Mouse (Mus musculus) stomach, embryonic 14.5 days (tissue): ENCODE results near the gene 4931406P16Rik. TPM values are rescaled to one million over a fixed set of nuclear protein-coding genes. Genes with fewer than 3 reads are reported as not detected.

Source experiments
- ATAC-seq: fragments of 200-750 bp; cut with Nextera tagmentation; 2 replicates; pipeline ENCODE4 v1.8.0; 2017; ENCODE audit warnings: low read depth, moderate TSS enrichment; ENCODE audit not compliant: insufficient number of reproducible peaks, insufficient read depth, low FRiP score
- H3K27ac ChIP-seq: fragments of 300-500 bp; sonication (generic); 2 replicates; pipeline ENCODE4 v1.5.1; 2014; ENCODE audit warnings: mild to moderate bottlenecking, low read length, moderate library complexity, mixed read lengths
- H3K27me3 ChIP-seq: fragments of 300-500 bp; sonication (generic); 2 replicates; pipeline ENCODE4 v1.6.1; 2014; ENCODE audit warnings: low read length, control low read depth, mixed read lengths; ENCODE audit not compliant: control insufficient read depth, insufficient read depth
- H3K36me3 ChIP-seq: fragments of 300-500 bp; sonication (generic); 2 replicates; pipeline ENCODE4 v1.6.1; 2014; ENCODE audit warnings: mild to moderate bottlenecking, control low read depth, low read length, moderate library complexity, mixed read lengths; ENCODE audit not compliant: control insufficient read depth, insufficient read depth
- H3K4me1 ChIP-seq: fragments of 300-500 bp; sonication (generic); 2 replicates; pipeline ENCODE4 v1.6.1; 2014; ENCODE audit warnings: low read length, control low read depth, mixed read lengths; ENCODE audit not compliant: control insufficient read depth, insufficient read depth
- H3K4me2 ChIP-seq: fragments of 300-500 bp; sonication (generic); replicated peaks from 2 replicates; pipeline ENCODE4 v1.6.1; 2014; ENCODE audit warnings: low read depth, low read length, control low read depth
- H3K4me3 ChIP-seq: fragments of 300-500 bp; sonication (generic); 2 replicates; pipeline ENCODE4 v1.5.1; 2014; ENCODE audit warnings: low read depth, low read length, control low read depth
- H3K9ac ChIP-seq: fragments of 300-500 bp; sonication (generic); replicated peaks from 2 replicates; pipeline ENCODE4 v1.6.1; 2014; ENCODE audit warnings: low read depth, mild to moderate bottlenecking, control low read depth, low read length, moderate library complexity, mixed read lengths
- H3K9me3 ChIP-seq: fragments of 300-500 bp; sonication (generic); 2 replicates; pipeline ENCODE4 v1.6.1; 2016; ENCODE audit warnings: low read depth, low read length, control low read depth; ENCODE audit not compliant: control insufficient read depth
- WGBS: fragments of 180-500 bp; shearing (Covaris S2); extraction: QIAGEN DNeasy Blood & Tissue Kit; methylation state at CpG from one replicate; pipeline ENCODE4 v1.1.7; 2014; 5-methylcytosine and 5-hydroxymethylcytosine counted together
- polyA plus RNA-seq: library from polyadenylated mRNA; unstranded; fragments of >200 nt; fragmentation: Nextera tagmentation; extraction: Ambion mirVana; gene quantifications from 2 replicates; pipeline ENCODE4 v1.2.1, GENCODE M21; 2014

Gene 4931406P16Rik
- polyA plus RNA-seq, 1 experiment from 2014 or later: 41.0 TPM

DNA sequence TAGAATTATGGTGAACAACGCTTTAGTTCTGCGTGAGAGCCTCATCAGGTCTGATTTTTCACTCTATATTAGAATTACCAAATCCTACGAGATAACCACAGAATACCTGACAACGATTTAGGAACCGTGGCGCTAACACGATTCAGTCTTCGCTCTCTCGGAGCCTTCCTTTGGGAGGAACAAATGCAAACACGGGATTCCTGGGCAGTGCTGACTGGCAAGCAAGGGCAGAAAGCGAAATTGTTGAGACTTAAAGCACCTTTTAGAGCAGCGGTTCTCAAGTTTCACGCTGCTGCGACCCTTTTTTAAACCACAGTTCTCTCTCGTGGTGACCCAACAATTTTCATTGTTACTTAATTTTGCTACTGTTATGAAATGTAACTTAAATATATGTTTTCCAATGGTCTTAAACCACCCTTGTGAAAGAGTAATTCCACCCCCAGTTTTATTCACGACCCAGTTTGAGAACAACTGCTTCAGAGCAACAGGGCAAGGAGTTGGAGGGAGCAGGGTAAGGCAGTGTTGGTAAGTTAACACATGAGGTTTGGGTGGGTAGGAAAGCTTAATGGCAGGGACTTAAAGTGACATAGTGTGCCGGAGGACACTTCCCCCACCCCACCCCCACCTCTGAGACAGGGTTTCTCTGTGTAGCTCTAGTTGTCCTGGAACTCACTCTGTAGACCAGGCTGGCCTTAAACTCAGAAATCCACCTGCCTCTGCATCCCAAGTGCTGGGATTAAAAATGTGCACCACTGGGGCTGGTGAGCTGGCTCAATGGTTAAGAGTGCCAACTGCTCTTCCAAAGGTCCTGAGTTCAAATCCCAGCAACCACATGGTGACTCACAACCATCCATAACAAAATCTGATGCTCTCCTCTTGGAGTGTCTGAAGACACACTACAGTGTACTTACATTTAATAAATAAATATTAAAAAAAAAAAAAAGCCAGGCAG is 78.5 kb downstream of the 4931406P16Rik start:
- Histone ChIP-seq H3K9me3 (no peaks in the 10 kb centered on the region), H3K27ac (peak overlapping the region; percentile 71), H3K9ac (peak overlapping the region; percentile 36), H3K4me1 (0 out of 2 replicates have a peak, but pooled peaks cover 5% of the 10 kb centered on the region), H3K4me3 (peak overlapping the region; percentile 35), H3K27me3 (no peaks in the 10 kb centered on the region), H3K4me2 (peak overlapping the region; percentile 45), H3K36me3 (peaks cover 32% of the 10 kb centered on the region)
- ATAC-seq: no peak
- WGBS: 2% methylated on average over 17 of the region's 17 CpGs

DNA sequence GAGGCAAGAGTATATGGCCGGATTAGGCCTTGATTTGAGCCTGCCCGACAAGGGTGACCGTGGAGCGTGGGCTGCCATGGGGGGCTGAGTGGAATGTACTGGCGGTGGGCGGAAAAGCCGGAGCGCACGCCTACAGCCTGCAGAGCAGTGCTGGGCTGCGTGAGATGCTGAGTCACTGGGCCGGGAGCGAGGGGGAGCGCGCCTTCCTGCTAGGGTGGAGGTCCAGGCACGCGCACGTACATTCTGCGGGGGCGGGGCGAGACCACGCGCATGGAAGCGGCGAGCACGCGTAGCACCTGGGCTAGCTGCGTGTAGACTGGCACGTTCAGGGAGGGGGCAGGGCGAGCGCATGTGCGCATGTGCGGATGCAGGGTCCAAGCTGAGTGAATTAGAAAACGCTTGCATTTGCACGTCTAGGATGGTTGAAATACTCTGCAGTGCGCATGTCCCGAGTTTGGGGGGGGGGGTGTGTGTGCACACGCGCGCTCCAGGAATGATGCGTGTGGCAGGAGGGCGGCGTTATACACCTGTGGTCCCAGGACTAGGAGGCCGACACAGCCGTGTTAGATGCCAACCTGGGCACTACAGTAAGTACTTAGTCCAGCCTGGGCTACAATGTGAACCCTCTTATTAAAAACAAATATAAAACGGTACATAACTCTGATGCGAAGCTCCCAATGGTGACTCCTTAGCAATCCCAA is 79.3 kb downstream of the 4931406P16Rik start:
- H3K4me3 ChIP-seq: peak overlapping the region; percentile 35
- H3K4me1 ChIP-seq: peaks cover 9% of the 10 kb centered on the region; the same call in 1 of the 2 replicates
- ATAC-seq: peak; percentile 94
- peak overlapping the region; percentile 92 for H3K27ac ChIP-seq
- no peaks in the 10 kb centered on the region for H3K27me3 ChIP-seq
- peak overlapping the region; percentile 45 for H3K4me2 ChIP-seq
- H3K9ac ChIP-seq: peak overlapping the region; percentile 36
- under 1% methylated on average over 46 of the region's 46 CpGs for WGBS
- H3K9me3 ChIP-seq: no peaks in the 10 kb centered on the region
- H3K36me3 ChIP-seq: peaks cover 25% of the 10 kb centered on the region

DNA sequence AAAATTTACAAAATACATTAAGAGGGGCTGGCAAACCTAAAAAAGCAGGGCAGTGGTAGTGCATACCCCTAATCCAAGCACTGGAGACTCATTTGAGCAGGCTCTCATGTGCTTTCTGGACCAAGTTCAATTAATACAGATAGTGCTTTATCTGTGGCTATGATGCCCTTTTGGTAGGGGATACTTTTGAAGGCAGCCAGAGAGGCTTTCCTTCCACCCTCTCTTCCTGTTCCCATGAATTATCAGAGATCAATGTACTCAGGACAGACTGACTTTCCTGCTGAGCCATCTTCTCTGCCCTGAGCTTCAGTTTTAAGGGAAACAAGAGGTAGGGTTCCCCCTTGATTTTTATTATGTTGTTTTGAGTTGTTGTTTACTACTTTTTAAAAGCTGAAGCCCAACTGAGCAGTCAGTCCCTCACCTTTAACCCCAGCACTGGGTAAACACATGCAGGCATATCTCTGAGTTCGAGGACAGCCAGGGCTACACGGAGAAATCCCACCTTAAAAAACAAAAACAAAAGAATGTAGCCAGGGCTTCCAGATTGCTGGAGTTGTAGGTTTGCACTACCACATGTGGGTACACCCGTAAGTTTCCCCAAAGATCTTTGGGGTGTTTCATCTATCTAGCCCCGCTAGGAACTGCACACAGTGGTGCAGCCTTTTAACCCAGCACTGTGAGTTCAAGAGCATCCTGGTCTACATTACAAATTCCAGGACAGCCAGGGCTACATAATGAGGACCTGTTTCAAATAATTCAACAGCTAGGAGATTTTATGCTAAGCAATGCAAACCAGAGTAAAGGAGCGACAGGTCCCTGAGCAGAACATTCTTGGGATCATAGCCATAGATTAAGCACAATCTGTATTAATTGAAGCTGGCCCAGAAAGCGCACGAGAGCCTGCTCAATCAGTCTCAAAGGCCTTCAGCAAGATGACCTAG is 80.3 kb downstream of the 4931406P16Rik start:
- no peak for ATAC-seq
- Histone ChIP-seq H3K27ac (peak overlapping the region; percentile 92), H3K4me3 (peak overlapping the region; percentile 35), H3K4me2 (peak overlapping the region; percentile 45), H3K9me3 (no peaks in the 10 kb centered on the region), H3K27me3 (no peaks in the 10 kb centered on the region), H3K9ac (peak overlapping the region; percentile 36), H3K36me3 (peaks cover 15% of the 10 kb centered on the region), H3K4me1 (peaks cover 15% of the 10 kb centered on the region; the same call in 1 of the 2 replicates)
- 29% methylated on average over 7 of the region's 7 CpGs for WGBS

DNA sequence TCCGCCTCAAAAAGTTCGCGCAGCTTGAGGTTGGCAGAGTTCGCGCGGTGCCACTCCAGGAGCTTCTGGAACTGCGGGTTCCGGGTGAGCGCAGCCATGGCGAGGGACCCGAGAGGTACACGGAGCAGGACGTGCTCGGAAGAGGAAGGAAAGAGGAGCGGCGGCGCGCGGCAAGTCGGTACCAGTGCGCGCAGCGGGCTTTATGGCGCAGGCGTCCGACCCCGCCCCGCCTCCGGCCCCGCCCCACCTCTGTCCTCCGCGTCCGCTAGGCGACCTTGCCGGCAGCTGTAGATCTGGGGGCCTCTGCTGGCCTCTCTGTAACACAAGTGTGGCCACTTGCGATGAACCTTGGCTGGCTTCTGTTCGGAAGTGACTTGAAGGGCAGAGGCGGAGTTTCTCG is 83.2 kb downstream of the 4931406P16Rik start, which contains the start of gene Gpi1:
TSS of gene Gpi1 (minus strand) at position 221 of the 400 bp plus-strand sequence.
- ATAC-seq: peak; percentile 78
- H3K9ac ChIP-seq: peak within 1 kb of the TSS; percentile 72
- H3K4me2 ChIP-seq: peak within 1 kb of the TSS; percentile 75
- peaks cover 25% of the 10 kb centered on the region for H3K36me3 ChIP-seq
- peak within 1 kb of the TSS; percentile 80 for H3K4me3 ChIP-seq
- under 1% methylated on average over 35 of the region's 39 CpGs for WGBS
- peak within 1 kb of the TSS; percentile 85 for H3K27ac ChIP-seq
- peaks cover 18% of the 10 kb centered on the region; the same call in 1 of the 2 replicates for H3K4me1 ChIP-seq
- H3K27me3 ChIP-seq: no peaks in the 10 kb centered on the region
- no peaks in the 10 kb centered on the region for H3K9me3 ChIP-seq

DNA sequence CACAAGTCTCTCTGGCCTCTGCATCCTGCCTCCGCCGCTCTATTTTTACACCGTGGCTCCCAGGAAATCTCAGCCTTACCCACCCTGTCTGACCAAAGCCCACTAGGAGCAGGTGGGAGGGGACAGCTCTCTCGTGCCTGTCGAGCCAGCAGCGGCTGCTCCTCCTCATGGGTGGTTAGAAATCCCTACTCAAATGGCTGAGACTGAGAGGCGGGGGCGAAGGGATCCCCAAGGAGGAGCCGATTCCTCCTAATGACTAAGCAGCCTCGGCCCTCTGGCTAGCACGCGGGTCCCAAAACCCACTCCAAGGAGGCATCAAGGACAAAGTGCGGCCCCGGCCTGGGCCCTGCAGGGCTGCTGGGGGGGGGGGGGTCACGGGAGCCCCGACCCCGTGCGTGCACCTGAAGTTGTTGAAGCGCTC is 83.7 kb downstream of the 4931406P16Rik start:
- Histone ChIP-seq H3K4me2 (peak overlapping the region; percentile 75), H3K9ac (peak overlapping the region; percentile 72), H3K27ac (peak overlapping the region; percentile 85), H3K4me3 (peak overlapping the region; percentile 80), H3K9me3 (no peaks in the 10 kb centered on the region), H3K4me1 (peaks cover 18% of the 10 kb centered on the region; the same call in 1 of the 2 replicates), H3K36me3 (peaks cover 29% of the 10 kb centered on the region), H3K27me3 (no peaks in the 10 kb centered on the region)
- ATAC-seq: 0 out of 2 replicates have a peak, but pooled peaks have one; percentile 3
- 0% methylated on average over 19 of the region's 19 CpGs for WGBS

DNA sequence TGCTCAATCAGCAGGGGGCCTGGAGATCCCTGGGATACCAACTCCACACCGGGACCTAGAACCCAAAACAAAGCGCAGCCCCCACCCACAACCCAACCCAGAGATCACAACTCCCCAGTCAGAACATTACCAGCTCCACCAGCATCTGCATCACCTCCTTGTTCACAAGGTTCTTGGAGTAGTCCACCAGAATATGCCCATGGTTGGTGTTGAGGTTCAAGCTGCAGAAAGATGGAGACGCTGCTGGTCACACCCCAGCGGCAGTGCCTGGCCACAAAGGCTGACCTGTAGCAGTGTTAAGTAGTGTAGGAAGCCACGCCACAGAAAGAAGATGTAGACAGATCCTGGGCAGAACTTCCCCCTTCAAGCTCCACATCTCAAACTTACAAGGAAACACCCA is 84.2 kb downstream of the 4931406P16Rik start:
- peaks cover 18% of the 10 kb centered on the region; the same call in 1 of the 2 replicates for H3K4me1 ChIP-seq
- WGBS: 17% methylated on average over 5 of the region's 5 CpGs
- H3K4me2 ChIP-seq: peak overlapping the region; percentile 75
- no peaks in the 10 kb centered on the region for H3K9me3 ChIP-seq
- H3K27ac ChIP-seq: no peak overlapping the region; the same call in 1 of the 2 replicates
- peaks cover 32% of the 10 kb centered on the region for H3K36me3 ChIP-seq
- no peak for ATAC-seq
- H3K27me3 ChIP-seq: no peaks in the 10 kb centered on the region
- peak overlapping the region; percentile 72 for H3K9ac ChIP-seq
- H3K4me3 ChIP-seq: peak overlapping the region; percentile 80

DNA sequence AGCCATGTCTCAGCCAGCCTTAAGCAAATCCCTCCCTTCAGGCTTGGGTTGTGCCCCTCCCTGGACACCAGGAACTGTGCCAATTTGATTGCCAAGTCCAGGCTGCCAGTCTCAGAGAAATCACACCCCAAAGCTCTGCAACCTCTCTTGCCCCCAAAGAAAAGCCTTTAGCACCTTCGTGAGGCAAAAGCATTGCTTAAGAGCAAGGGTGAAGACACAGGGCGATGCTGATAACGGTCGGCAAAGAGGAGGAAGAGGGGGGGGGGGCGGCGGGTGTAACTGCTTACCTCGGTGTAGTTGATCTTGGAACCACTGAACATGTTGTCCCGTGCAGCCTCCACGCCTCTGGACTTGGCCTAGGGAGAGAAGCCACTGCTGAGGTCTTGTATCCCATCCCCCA is 84.7 kb downstream of the 4931406P16Rik start:
- no peak for ATAC-seq
- Histone ChIP-seq H3K36me3 (peaks cover 37% of the 10 kb centered on the region), H3K27me3 (no peaks in the 10 kb centered on the region), H3K27ac (no peak overlapping the region), H3K9ac (no peak overlapping the region), H3K4me3 (peak overlapping the region; percentile 80; the same call in 1 of the 2 replicates), H3K9me3 (no peaks in the 10 kb centered on the region), H3K4me2 (peak overlapping the region; percentile 75), H3K4me1 (peaks cover 18% of the 10 kb centered on the region; the same call in 1 of the 2 replicates)
- WGBS: 43% methylated on average over 8 of the region's 9 CpGs
